Mouse (Mus musculus) retina, adult 2 months (tissue): ENCODE results near the gene Rbms3.

ENCODE experiments used
- DNase-seq: peaks from one replicate; pipeline ENCODE4 v3.0.0-alpha.2; 2012; ENCODE audit warnings: low read depth, low spot score

The Rbms3 gene

DNA sequence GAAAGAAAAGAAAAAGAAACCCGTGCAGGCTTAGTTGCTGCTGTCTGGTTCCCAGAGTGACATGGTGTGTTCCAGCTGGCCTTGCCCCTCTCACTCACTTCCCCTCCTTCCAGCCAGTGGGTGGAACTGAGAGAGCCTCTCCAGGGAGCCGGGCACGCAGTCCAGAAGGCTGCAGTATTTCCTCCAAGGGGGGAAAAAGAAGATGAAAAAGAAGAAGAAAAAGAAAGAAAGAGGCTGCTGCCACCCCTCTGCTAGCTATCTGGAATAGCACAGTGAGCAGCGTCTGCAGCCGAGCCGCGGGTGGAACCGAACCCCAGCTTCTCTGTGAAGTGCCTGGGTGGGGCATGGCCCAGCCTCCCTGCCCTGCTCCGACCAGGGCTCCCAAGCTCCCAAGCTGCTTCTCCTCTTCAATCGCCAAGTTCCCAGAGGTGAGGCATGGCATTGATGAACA is 377.3 kb downstream of the Rbms3 start:
- DNase-seq = no peak

DNA sequence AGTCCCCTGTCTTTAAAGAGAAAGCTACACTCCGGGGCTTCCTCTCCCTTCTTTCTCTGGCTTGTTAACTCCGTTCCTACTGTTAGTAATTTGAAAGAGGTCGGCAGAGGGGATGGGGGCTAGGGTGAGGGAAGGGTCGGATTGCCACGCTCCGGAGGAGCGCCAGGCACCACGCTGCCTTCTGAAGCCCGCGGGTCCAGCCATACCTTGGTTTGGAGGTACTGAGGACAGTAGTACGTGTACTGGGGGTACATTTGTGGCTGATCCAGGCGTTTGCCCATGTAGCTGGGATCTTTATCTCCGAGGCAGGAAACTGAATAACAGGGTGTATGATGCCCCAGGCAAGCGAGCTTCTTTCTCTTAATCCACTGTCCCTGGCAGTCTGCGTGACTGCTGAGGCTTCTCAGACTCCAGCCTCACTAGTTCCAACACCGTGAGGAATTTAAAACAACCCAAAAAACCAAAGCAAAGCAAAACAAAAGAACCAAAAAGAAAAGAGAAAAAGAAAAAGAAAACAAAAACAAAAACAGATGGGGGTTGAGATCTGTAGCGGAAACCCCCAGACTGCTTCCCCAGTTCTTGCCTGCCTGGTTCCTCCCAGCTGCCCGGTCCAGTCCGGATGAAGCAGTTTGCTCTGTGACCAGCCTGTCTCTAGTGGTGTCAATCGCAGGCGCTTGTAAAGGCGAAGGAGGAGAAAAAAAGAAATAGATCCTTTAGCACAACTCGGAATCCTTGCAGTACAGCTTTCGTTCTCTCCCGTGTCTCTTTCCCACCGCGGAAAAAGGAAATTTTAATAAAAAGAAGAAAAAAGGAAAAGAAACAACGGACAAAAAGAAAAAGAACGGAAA is 378.0 kb downstream of the Rbms3 start:
- DNase-seq = no peak

DNA sequence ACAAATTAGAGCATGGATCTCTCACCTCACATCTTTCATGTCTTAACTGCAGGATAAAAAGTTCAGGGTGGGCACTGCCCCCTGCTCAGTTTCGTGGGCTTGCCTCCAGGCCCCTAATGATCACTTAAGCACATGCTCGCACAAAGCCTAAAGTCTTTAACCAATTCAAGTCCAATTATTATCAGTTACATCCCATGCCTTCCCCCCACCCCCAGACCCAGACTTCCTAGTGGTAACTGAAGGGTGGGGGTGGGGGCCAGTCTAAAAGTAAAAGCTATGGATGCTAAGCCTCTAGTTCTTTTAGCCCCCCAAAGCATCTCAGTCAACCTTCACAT is 378.9 kb downstream of the Rbms3 start:
- DNase-seq = no peak

DNA sequence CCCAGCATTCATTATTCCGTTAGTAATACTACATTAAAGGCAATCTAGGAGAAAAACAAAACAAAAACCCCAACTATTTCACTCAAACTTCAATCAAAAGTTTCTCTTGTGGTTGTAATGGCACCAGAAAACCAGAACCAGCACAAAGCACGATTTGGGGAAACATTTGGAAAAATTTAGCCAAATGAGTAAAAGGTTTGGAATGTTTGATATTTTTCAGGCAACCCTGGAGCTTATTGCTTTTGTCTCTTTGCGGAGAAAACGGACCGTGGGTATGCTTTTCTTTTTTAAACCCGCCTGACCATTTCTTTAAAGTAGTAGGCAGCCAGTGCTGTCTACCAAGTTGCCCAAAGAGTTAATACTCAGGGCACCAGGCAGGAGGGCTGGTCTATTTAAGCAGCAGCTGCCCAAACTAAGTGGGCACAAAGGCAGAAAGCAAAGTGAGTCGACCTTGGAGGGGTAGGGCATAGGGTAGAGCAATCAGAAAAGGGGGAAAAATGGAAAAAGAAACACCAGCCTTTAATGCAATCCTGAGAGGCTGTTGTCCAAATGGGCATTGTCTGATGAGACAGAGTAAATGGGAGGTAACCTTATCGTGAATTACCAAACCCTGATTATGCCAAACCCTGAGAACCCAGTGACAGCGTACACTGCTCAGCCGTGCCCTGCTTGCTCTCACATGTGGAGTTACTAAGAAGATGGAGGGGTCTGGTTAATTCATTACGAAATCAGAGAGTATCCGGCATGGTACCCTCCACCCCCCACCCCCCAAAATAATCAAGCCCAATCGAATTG is 379.5 kb downstream of the Rbms3 start:
- no peak for DNase-seq

DNA sequence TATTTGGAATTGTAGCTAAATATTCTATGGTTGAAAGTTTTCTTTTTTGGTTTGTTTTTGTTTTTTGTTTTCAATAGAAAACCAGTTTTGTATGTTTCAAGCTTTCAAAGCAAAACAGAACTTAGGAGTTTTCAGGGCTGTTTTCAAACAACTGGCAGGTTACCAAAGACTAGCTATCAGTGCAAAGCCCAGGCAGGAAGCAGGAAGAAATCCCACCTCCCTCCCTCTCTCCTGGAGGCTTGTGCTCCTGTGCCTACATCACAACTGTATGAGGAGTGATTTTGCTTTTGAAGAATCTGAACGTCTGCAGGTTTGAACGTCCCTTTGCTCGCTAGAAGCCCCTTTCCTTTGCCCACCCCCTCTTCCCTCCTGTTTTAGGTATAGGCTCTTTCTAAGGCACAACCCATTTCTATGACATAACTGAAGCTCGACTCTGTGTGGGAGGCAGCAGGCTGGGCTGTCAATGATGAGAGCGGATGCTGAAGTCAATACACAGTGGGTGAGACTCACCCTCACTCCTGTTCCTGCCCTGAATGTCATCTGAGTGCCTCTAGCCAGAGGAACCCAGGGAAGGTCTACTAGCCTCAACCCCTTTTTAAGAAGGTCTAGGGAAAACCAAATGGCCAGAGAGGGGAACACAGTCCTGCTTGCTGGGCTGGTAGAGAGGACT is 382.3 kb downstream of the Rbms3 start:
- DNase-seq = no peak

DNA sequence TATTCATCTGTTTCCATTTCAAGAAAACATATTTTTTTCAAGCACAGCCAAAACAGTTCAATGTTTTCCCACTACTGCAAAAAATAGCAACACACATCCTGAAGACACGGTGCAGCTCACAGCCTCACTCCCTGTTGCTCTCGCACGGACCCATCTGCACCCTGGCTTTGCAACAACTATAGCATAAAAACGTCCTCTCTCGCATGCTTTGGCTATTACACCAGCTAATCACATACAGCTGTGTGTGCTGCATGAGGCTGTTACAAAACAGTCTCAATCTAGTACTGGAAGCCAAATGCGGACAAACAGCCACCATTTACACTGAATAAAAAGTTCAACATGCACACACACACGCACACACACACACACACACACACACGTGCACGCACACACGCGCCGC is 383.5 kb downstream of the Rbms3 start:
- DNase-seq = no peak

DNA sequence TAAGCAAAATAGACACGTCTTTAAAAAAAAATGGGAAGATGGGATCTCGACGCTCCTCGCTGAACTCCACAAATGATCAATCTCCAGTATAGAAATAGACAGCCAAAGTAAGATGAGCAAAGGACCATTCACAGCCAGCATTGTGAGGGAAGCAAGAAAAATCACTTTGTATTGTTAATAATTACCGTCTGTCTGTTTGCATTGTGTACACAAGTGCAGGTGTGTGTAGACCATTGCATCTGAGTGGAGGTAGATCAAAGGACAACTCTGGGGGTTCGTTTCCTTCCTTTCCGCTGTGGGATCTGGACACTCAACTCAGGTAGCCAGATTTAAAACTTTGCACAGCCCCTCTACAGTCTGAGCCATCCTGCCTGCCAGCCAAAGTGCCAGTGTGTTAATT is 386.3 kb downstream of the Rbms3 start:
- no peak for DNase-seq

DNA sequence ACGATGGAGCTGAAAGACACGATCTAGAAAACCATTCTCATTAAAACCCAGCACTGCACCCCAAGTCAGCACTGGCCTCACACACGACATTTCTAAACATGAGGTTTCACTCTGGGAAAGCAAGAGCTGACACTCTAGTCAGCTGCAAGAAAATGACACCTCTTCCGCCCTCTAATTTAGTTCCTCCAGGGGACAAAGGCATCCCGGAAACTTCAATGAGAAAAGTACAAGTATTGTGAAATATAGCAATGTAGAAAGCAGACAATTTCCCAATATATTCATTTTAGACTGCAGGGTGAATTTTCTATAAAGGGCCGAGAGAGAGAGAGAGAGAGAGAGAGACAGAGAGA is 395.0 kb downstream of the Rbms3 start:
- DNase-seq = no peak

DNA sequence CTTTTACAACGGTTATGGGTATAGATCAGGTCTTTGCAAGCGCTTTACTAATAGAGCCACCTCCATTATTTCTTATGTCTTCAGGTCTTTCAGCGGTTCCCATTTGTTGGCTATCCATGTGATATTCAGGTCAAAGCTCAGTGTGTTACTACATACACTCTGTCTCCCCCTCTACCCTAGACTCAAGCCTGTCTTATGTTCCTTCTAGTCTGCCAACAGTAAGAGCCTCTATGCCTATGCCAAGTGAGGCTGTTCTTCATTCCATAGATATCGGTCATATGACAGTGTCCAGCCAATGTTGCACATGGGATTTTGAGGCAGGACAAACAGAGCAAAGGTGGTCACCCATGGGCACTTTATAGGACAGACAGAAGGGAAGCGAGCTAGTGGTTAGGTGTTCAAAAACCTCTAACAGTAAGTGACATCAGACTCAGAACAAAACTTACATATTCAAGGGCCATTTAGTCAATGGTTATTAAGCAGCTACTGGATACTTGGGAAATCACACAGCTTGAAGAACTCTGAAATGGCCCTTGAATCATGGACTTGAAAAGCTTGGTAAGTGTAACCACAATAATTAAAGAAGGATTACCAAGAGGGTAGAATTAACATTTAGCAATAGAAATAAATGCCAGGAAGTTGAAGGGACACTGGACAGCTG is 395.5 kb downstream of the Rbms3 start:
- DNase-seq = no peak

DNA sequence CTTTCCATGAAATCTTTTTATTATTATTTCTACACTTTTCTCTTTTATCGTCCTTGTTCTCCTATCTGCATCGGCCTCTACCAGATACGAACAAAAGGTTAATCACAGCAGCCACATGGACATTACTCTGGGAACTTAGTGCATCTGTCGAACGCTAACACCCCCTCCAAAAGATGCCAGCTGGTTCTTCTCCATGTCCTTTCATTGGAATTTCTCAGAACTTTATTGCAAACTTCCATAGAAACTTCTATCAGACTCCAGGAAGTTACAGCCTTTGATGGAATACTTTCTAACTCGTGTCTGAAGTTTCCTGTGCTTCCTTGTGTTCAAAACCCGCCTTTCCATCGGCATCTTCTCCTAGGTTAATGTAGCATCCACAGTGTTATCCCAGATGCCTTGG is 407.0 kb downstream of the Rbms3 start:
- DNase-seq = no peak

DNA sequence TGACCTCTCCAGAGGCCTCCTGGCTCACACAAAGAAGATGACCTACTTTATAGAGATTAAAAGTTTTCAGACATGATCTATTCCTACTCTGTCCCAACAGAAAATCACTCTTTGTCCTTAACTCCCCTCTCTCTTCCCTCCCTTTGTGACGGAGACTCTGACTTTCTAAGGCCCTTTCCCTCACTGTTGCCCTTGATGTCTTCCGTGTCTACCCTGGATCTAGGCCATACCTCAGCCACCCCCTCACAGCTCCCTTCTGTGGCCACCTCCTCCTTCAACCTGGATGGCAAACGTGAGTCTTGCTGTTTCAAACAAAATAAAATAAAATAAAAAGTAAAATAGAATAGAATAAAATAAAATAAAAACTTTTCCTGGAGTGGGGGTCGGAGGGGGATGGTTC is 408.2 kb downstream of the Rbms3 start:
- no peak for DNase-seq

DNA sequence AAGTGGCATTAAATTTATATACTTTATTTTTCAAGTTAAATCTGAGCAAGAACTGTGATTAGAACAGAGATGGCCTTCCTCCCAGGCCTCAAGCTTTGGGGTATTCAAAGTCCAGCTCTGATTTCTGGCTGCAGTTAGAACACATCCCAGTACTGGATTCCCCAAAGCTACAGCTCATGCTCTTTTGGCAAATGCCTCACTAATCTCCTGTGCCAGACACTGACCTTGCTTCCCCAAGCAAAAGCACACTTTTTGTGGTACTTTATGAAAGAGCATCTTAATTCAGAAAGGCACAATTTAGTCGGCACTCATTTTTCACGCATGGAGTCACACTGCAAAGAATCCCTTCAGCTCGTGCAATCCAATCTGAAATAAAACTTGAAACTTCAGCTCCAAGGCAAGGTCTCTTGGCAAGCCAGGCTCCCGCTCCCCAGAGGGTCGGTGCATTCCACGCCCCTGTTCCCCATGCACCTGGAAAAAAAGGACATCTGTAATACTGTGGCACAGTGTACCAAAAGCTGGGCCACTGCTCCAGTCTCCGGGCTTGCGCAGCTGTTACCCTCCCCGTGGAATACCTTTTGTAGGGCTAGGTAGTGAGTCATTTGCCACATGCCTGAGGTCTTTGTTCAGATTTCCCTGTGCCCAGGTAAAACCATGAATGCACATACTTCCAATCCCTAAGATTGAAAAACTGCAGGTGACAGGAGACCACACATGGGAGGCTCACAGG is 413.5 kb downstream of the Rbms3 start:
- DNase-seq = no peak

DNA sequence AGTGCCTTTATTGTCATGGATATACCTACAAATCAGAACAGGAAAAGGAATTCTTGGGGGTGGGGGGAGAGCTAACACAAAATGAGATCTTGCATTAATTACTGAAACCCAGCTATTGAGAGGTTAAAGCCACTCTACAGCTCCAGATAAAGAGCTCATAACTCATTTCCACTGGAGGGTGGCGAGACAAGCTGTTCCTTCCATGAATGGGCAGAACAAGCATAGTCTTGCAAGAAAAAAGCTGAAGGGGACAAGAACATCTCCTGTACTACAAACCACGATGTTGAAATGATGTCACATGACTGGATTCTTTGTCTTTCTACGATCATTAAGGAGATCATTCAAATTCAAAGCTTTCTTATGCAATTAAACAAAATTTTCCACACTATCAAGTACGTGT is 417.7 kb downstream of the Rbms3 start:
- no peak for DNase-seq

DNA sequence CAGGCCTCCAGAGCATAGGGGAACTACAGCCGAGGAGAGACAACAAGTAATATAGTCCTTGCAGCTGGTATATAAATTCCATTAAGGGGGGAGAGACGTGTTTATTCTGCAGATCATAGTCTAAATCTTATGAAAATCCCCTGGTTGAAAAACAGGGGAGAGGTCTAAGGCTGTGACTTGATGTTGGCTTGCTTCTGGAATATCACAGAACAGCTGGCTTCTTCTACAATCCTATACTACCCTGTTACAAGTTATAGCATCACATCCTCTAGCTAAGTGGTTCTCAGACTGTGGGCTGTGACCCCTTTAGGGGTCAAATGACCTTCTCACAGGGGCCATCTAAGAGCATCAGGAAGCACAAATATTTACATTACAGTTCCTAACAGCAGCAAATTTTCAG is 419.4 kb downstream of the Rbms3 start:
- no peak for DNase-seq

DNA sequence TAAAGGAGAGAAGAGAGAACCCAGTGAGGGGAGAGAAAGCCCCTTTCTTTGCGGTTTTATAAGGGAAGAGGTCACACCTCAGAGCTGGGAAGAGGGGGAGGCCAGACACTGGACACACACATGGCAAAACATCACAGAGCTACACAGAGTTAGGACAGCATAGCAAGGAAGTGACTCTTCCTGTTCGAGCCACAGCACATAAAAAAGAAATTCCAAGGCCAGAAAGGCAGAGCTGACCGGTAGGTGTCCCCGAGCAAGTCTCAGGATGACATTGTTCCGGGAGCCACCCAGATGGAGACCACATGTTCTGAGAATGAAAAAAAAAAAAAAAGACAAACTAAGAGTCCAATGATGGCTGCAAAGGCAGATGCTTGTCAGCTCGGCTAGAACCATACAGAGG is 424.3 kb downstream of the Rbms3 start:
- DNase-seq = no peak

DNA sequence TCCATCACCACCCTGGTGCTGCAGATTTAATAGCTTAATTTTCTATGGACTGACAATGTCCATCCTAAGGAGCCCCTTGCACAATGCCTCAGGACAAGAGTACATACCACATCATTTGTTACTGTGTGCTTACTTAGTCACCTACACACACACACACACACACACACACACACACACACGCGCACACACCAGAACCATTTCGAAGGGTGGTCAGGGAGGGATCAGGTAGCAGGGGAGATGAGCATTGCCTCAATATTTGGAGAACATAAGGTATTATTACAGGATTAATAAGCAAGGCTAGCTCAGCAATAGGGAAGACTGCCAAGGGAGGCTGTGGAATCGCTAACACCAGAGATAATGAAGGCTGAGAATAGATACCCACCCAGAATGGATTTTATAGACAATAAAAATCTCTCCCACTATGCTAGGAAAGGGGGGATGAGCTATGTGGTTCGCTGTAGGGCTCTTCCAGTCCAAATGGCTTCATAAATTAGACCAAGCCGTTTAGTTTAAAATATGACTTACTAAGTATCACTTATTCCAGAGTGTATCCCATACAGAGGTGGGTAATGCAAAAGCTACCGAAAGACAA is 429.6 kb downstream of the Rbms3 start:
- no peak for DNase-seq

DNA sequence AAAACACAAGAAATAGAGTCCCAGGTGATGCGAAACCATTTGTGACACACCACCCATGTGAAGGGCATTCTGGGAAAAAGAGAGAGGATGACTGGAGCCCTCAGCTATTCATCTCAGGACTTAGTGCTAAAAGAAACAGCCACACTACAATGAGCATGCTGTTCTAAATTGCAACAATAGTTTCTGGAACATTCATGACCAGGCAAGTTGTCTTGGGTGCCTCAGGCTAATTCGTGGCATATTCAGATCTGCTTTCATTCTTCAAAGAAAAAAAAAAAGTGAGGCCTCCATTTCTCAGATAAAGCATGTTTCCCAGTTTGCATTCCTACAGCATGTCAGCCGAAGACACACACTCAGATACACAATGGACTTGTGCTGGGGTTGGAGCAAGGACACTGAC is 432.2 kb downstream of the Rbms3 start:
- no peak for DNase-seq

DNA sequence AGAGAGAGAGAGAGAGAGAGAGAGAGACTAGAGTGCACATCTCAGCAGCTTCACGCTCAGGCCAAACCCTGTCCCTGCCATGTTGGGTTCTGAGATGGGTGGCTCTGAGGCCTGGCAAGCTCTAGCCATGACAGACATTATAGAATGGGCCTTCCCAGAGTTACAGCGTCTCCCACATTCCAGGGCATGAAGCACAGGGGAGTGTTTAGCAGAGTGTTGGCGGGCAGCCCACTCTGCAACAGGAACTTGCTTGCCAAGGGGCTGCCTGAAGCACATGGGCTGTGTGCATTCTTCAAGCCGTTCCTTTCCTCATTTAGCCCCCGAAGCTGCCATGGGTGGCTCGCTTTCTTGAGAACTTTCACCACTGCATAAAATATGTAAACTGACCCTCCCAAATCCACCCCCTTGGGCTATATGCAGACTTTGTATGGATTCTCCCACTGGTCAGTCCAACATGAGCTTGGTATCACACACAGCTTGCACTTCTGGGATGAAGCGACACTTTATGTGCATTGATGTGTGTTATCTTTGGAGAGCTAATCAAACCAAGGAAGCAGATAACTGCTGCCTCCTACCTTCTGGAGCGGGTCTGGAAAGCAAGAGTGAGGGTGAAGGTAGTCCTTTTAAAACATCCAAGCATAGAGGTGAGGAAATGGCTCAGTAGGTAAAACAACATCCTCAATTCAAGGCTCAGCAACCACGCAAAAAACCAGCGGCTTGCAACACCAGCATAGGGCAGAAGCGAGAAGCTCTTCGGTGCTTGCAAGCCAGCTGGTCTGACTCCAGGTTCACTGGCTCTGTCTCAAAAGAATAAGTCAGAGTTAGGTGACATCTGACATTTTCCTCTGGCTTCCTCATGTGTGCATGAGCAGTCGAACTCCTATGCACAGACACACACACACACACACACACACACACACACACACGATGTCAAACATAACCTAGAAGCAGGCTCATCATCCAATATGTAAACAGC is 436.9 kb downstream of the Rbms3 start:
- no peak for DNase-seq

DNA sequence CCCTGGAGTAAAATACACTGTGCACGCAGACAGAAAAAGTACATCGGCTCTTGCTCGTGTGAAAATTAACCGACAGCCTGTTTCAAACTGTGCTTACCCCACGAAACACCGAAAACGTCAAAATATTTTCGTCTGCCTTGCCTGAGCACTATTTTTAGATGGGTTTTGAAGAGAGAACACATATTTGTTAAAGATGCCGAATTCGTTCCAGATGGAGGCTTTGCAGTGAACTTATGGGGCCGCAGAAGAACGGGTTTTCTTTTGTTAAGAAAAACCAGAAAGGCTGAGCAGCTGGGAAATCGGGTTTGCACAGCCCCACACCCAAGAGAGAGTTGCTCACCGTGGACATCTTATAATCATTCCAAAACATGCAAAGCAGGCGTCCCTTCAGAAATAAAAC is 437.6 kb downstream of the Rbms3 start:
- no peak for DNase-seq

DNA sequence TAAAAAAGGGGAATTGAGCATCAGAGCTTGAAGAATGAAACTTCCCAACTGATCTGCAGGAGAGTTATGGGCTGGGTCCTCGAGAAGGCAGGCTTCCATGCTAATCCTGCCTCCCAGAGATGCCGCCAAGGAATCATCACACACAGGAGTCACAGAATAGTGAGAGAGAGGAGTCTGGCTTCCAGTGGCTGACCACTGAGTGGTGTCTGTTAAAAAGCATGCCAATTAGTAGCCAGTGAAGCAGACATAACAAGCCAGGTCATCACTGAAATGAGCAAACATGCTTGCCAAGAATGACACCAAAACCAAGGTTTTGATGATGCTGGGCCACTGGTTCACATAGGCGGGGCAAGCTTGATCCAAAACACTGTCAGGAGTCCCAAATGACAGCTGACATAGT is 441.3 kb downstream of the Rbms3 start:
- no peak for DNase-seq
